28 mouse cellular contexts compared by ENCODE assay signal in genomic region chr6:16965658-16966057, GRCm38 (mm10).
DNase-seq lines count a peak whose midpoint lies in the region; ATAC-seq and TF ChIP-seq lines count a peak whose summit lies in the region.
"Had no signal": no experiment of that assay in that cellular context is flagged by ENCODE, and none has a peak within 500 bp of the region (broad histone marks: within the 10 kb centered on the region; RNA-seq: fewer than 3 reads in every experiment).

No protein-coding gene starts in this region.

- no peak for TF ChIP-seq RAD21 in MEL (IDR thresholded peaks at IDR 0.05; ENCODE audit: low read depth, low read length)

- H3K36me3 ChIP-seq in liver, postnatal 0 days (replicated peaks; ENCODE audit: insufficient read depth, low read length), result no peaks in the 10 kb centered on the region
- no peaks in the 10 kb centered on the region for H3K36me3 ChIP-seq in liver, embryonic 12.5 days
- no peaks in the 10 kb centered on the region for H3K36me3 ChIP-seq in MEL (ENCODE audit: control insufficient read depth in 1 of 2, insufficient read depth in 2 of 2, low read length in 2 of 2)
- H3K36me3 ChIP-seq in midbrain, embryonic 10.5 days, result no peaks in the 10 kb centered on the region
- H3K36me3 ChIP-seq: embryonic facial prominence, embryonic 13.5 days; forebrain, embryonic 10.5 days; forebrain, embryonic 15.5 days; heart, embryonic 13.5 days; hindbrain, embryonic 10.5 days; hindbrain, embryonic 15.5 days; liver, embryonic 15.5 days; midbrain, embryonic 15.5 days had no signal

- no peaks in the 10 kb centered on the region for H3K27me3 ChIP-seq in liver, postnatal 0 days (ENCODE audit: insufficient read depth, low read length)
- H3K27me3 ChIP-seq in liver, embryonic 12.5 days (replicated peaks), result no peaks in the 10 kb centered on the region
- no peaks in the 10 kb centered on the region for H3K27me3 ChIP-seq in MEL (ENCODE audit: control insufficient read depth in 1 of 2, insufficient read depth in 2 of 2, low read length in 2 of 2)
- H3K27me3 ChIP-seq in midbrain, embryonic 10.5 days (ENCODE audit: low read depth, poor library complexity, severe bottlenecking), result no peaks in the 10 kb centered on the region
- H3K27me3 ChIP-seq: embryonic facial prominence, embryonic 13.5 days; forebrain, embryonic 15.5 days; heart, embryonic 13.5 days; hindbrain, embryonic 15.5 days; liver, embryonic 15.5 days; midbrain, embryonic 15.5 days had no signal

- no peak for TF ChIP-seq POLR2A in MEL (IDR thresholded peaks at IDR 0.05; ENCODE audit: control insufficient read depth in 1 of 2, insufficient read depth in 1 of 2, low read depth in 1 of 2, low read length in 2 of 2, poor library complexity in 1 of 2)

- no peak overlapping the region for H3K9ac ChIP-seq in liver, postnatal 0 days (replicated peaks)
- no peak overlapping the region for H3K9ac ChIP-seq in liver, embryonic 12.5 days
- no peak overlapping the region for H3K9ac ChIP-seq in MEL (ENCODE audit: control insufficient read depth, low read depth, low read length, poor library complexity, severe bottlenecking)
- H3K9ac ChIP-seq: embryonic facial prominence, embryonic 13.5 days; forebrain, embryonic 15.5 days; heart, embryonic 13.5 days; hindbrain, embryonic 15.5 days; liver, embryonic 15.5 days; midbrain, embryonic 15.5 days had no signal

- H3K4me1 ChIP-seq in liver, postnatal 0 days (ENCODE audit: insufficient read depth), result no peaks in the 10 kb centered on the region; the same call in 1 of the 2 replicates
- no peaks in the 10 kb centered on the region for H3K4me1 ChIP-seq in liver, embryonic 12.5 days
- H3K4me1 ChIP-seq in MEL (ENCODE audit: control insufficient read depth in 1 of 2, insufficient read depth in 2 of 2, low read length in 2 of 2), result no peaks in the 10 kb centered on the region
- H3K4me1 ChIP-seq in midbrain, embryonic 10.5 days, result no peaks in the 10 kb centered on the region
- H3K4me1 ChIP-seq: embryonic facial prominence, embryonic 13.5 days; forebrain, embryonic 10.5 days; forebrain, embryonic 15.5 days; heart, embryonic 13.5 days; hindbrain, embryonic 10.5 days; hindbrain, embryonic 15.5 days; liver, embryonic 15.5 days; midbrain, embryonic 15.5 days had no signal

- no peak for TF ChIP-seq CTCF in liver, postnatal 0 days (IDR thresholded peaks at IDR 0.05; ENCODE audit: low read depth)
- TF ChIP-seq CTCF in MEL (IDR thresholded peaks at IDR 0.05 in 2 of 3, conservative IDR thresholded peaks at IDR 0.05 in 1 of 3; ENCODE audit: control insufficient read depth in 1 of 3, insufficient read depth in 1 of 3, low read depth in 2 of 3, low read length in 3 of 3, poor library complexity in 1 of 3, severe bottlenecking in 1 of 3), result no peak

- no peak overlapping the region for H3K4me2 ChIP-seq in liver, postnatal 0 days (ENCODE audit: low read depth, low read length)
- no peak overlapping the region for H3K4me2 ChIP-seq in liver, embryonic 12.5 days
- H3K4me2 ChIP-seq: embryonic facial prominence, embryonic 13.5 days; forebrain, embryonic 15.5 days; heart, embryonic 13.5 days; hindbrain, embryonic 15.5 days; liver, embryonic 15.5 days; midbrain, embryonic 15.5 days had no signal

- peak; percentile 35; the same call in 1 of the 2 replicates for ATAC-seq in liver, postnatal 0 days
- no peak for ATAC-seq in liver, embryonic 12.5 days
- ATAC-seq in megakaryocyte, adult 5-6 weeks (ENCODE audit: poor library complexity, severe bottlenecking), result peak; percentile 71
- ATAC-seq: forebrain, embryonic 15.5 days; midbrain, embryonic 15.5 days had no signal

- no peak for DNase-seq in liver, postnatal 0 days
- DNase-seq in 416B (ENCODE audit: low read depth) (peak; percentile 25), MEL (ENCODE audit: low read depth, low spot score) (peak; percentile 5)
- no peak for DNase-seq in midbrain, embryonic 10.5 days (ENCODE audit: low spot score)
- no peak for DNase-seq in left cerebral cortex, adult 18-20 months (ENCODE audit: low spot score in 2 of 2)
- DNase-seq in cerebellum, postnatal 25 days, result no peak
- DNase-seq: adrenal gland, adult 8-10 months; cerebellum, adult 9-10 months; gastrocnemius, adult 2 months; heart, postnatal 10 days; kidney, adult 2 months; kidney, postnatal 4 days; left cerebral cortex, postnatal 4 days; right cerebral cortex, postnatal 14 days; spleen, adult 18-20 months; thymus, adult 2 months; thymus, postnatal 36 days had no signal

- no peak overlapping the region for H3K4me3 ChIP-seq in liver, postnatal 0 days (ENCODE audit: low read depth, low read length)
- no peak overlapping the region for H3K4me3 ChIP-seq in liver, embryonic 12.5 days
- no peak overlapping the region for H3K4me3 ChIP-seq in MEL (ENCODE audit: control insufficient read depth in 1 of 2, insufficient read depth in 1 of 2, low read depth in 2 of 2, low read length in 2 of 2)
- no peak overlapping the region for H3K4me3 ChIP-seq in midbrain, embryonic 10.5 days
- H3K4me3 ChIP-seq: embryonic facial prominence, embryonic 13.5 days; forebrain, embryonic 10.5 days; forebrain, embryonic 15.5 days; gastrocnemius, adult 2 months; heart, embryonic 13.5 days; hindbrain, embryonic 10.5 days; hindbrain, embryonic 15.5 days; liver, embryonic 15.5 days; midbrain, embryonic 15.5 days had no signal

- WGBS in liver, postnatal 0 days (ENCODE audit: insufficient replicate concordance), result 29% methylated on average over 5 of the region's 5 CpGs
- WGBS in liver, embryonic 12.5 days (ENCODE audit: insufficient replicate concordance), result 32% methylated on average over 5 of the region's 5 CpGs
- WGBS in midbrain, embryonic 10.5 days, result 89% methylated on average over 5 of the region's 5 CpGs

- H3K79me2 ChIP-seq in MEL (ENCODE audit: control insufficient read depth, insufficient read depth, low read length, poor library complexity), result no peaks in the 10 kb centered on the region

- no peak for TF ChIP-seq EP300 in liver, postnatal 0 days (IDR thresholded peaks at IDR 0.05; ENCODE audit: low read depth)
- TF ChIP-seq EP300 in MEL (IDR thresholded peaks at IDR 0.05; ENCODE audit: low read depth in 1 of 2, low read length in 2 of 2), result no peak

- no peaks in the 10 kb centered on the region for H3K9me3 ChIP-seq in liver, postnatal 0 days (ENCODE audit: low read length)
- no peaks in the 10 kb centered on the region for H3K9me3 ChIP-seq in liver, embryonic 12.5 days (replicated peaks)
- no peaks in the 10 kb centered on the region for H3K9me3 ChIP-seq in MEL (replicated peaks; ENCODE audit: insufficient read depth, low read length)
- no peaks in the 10 kb centered on the region for H3K9me3 ChIP-seq in midbrain, embryonic 10.5 days (replicated peaks)
- H3K9me3 ChIP-seq: embryonic facial prominence, embryonic 13.5 days; forebrain, embryonic 10.5 days; forebrain, embryonic 15.5 days; heart, embryonic 13.5 days; hindbrain, embryonic 10.5 days; hindbrain, embryonic 15.5 days; liver, embryonic 15.5 days; midbrain, embryonic 15.5 days had no signal

- no peak overlapping the region for H3K27ac ChIP-seq in liver, postnatal 0 days (ENCODE audit: low read depth)
- no peak overlapping the region for H3K27ac ChIP-seq in liver, embryonic 12.5 days
- H3K27ac ChIP-seq in MEL (ENCODE audit: control insufficient read depth, low read depth, low read length), result no peak overlapping the region
- H3K27ac ChIP-seq in midbrain, embryonic 10.5 days (replicated peaks), result no peak overlapping the region
- H3K27ac ChIP-seq: embryonic facial prominence, embryonic 13.5 days; forebrain, embryonic 10.5 days; forebrain, embryonic 15.5 days; gastrocnemius, adult 2 months; heart, embryonic 13.5 days; hindbrain, embryonic 10.5 days; hindbrain, embryonic 15.5 days; kidney, postnatal 0 days; liver, embryonic 15.5 days; midbrain, embryonic 15.5 days had no signal

TF ChIP-seq in MEL, 35 proteins besides CTCF, POLR2A, EP300 and RAD21:
- TF ChIP-seq MYC (IDR thresholded peaks at IDR 0.05; ENCODE audit: low read depth, low read length) (no peak), E2F4 (IDR thresholded peaks at IDR 0.05; ENCODE audit: borderline replicate concordance, low read depth, low read length) (no peak), ZKSCAN1 (IDR thresholded peaks at IDR 0.05; ENCODE audit: low read depth, low read length) (no peak), MAX (IDR thresholded peaks at IDR 0.05; ENCODE audit: low read length) (no peak), ELF1 (IDR thresholded peaks at IDR 0.05; ENCODE audit: low read depth, low read length) (no peak), MEF2A (IDR thresholded peaks at IDR 0.05; ENCODE audit: extremely low read depth, insufficient replicate concordance, low read depth, low read length, poor library complexity, severe bottlenecking) (no peak), USF2 (IDR thresholded peaks at IDR 0.05; ENCODE audit: borderline replicate concordance in 1 of 2, insufficient read depth in 1 of 2, low read depth in 1 of 2, low read length in 2 of 2) (no peak), SMC3 (IDR thresholded peaks at IDR 0.05; ENCODE audit: low read depth, low read length) (no peak), CHD2 (IDR thresholded peaks at IDR 0.05; ENCODE audit: low read length) (no peak), TCF12 (IDR thresholded peaks at IDR 0.05; ENCODE audit: low read depth, low read length) (no peak), MAFK (IDR thresholded peaks at IDR 0.05; ENCODE audit: borderline replicate concordance, low read depth, low read length) (no peak), POLR2AphosphoS5 (IDR thresholded peaks at IDR 0.05; ENCODE audit: borderline replicate concordance, low read depth, low read length) (no peak), TAL1 (IDR thresholded peaks at IDR 0.05; ENCODE audit: low read length) (no peak), NRF1 (IDR thresholded peaks at IDR 0.05; ENCODE audit: insufficient read depth, low read depth, low read length, poor library complexity, severe bottlenecking) (no peak)

Comparison
In these comparisons a context has a peak if more than half of its experiments do, and no peak if none do; other contexts are left out.
1. DNase-seq: peak in 416B (single experiment) and MEL (single experiment); none in liver, postnatal 0 days (single experiment), midbrain, embryonic 10.5 days (single experiment), left cerebral cortex, adult 18-20 months (0 of 2) and cerebellum, postnatal 25 days (0 of 2).